Mouse (Mus musculus) kidney, adult 2 months (tissue): ENCODE results near the gene Fbxo33.

Source experiments
- CTCF ChIP-seq: fragments of 200-500 bp; conservative IDR thresholded peaks from 2 replicates; pipeline ENCODE4 v1.5.1; 2011; ENCODE audit warnings: low read depth, mild to moderate bottlenecking, control low read depth, low read length, moderate library complexity, mixed read lengths; ENCODE audit not compliant: insufficient read depth, insufficient read length
- POLR2A ChIP-seq: fragments of 200-500 bp; IDR thresholded peaks from one replicate; pipeline ENCODE4 v1.6.1; 2011; ENCODE audit warnings: low read depth, low read length, control low read depth

DNA sequence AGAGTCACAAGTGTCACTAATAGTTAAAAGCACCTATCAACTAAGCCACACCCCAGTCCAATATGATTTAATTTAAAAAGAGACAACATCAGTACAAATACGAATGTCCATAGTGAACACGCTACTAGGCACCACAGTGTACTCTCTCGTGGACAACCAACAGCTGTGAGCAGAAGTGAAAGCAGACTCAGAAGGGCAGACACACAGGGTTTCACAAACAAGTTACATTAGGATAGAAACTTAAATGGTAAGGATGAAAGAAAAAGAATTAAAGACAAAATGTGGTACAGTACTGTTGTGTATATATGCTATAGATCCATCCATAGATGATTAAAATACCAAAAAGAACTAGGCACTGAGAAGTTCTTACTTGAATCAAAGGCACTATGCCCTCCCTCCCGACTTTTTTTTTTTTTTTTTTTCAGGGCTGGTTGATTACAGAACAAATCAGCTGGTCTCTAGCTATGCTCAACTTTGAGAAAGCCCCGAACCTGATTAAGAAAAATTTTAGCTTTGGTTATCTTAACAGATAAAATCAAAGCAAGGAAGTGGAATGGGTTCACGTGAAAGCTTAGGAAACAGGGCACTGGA, 2.8 kb downstream of the Fbxo33 start:
- TF ChIP-seq POLR2A (no peak), CTCF (no peak)
